Mouse (Mus musculus) right cerebral cortex, postnatal 4 days (tissue): Measurements from ENCODE around the gene Hist1h2ag.

Experiments
- DNase-seq: peaks from one replicate; pipeline ENCODE4 v3.0.0-alpha.2; 2022

Hist1h2ag gene

GRCm38 (mm10) chr13:22036149-22036956 is 6.4 kb downstream of the Hist1h2ag start:
- DNase-seq = no peak

DNA sequence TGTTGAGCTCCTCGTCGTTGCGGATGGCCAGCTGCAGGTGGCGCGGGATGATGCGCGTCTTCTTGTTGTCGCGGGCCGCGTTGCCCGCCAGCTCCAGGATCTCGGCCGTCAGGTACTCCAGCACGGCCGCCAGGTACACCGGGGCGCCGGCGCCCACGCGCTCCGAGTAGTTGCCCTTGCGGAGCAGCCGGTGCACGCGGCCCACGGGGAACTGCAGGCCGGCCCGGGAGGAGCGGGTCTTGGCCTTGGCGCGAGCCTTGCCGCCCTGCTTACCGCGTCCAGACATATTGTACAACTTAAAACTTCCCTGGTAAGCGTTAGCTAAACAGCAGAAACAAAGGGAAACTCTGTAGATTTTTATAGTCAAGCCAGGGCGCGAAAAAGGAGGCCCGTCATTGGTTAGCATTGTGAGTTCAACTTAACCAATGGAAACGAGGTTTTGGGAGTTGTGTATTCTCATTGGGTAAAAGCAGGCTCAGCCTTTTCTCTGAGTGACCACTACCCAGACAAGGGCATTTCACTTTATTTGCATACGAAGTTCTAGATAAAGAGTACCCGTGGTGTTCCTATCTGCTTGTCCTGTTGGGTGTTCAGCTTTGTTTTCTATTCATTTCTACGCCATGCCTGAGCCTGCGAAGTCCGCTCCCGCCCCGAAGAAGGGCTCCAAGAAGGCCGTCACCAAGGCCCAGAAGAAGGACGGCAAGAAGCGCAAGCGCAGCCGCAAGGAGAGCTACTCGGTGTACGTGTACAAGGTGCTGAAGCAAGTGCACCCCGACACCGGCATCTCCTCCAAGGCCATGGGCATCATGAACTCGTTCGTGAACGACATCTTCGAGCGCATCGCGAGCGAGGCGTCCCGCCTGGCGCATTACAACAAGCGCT is 7.2 kb downstream of the Hist1h2ag start, which contains the start of the genes Hist1h2ah and Hist1h2bk:
Gene Hist1h2ah (minus strand): TSS at position 302 of the 882 bp plus-strand sequence.
Gene Hist1h2bk (plus strand): TSS at position 604 of the 882 bp plus-strand sequence.
- DNase-seq = peak; percentile 71

- no peak for DNase-seq
These were observed 8.1 kb downstream of the Hist1h2ag start for GRCm38 (mm10) chr13:22034443-22035266.

DNA sequence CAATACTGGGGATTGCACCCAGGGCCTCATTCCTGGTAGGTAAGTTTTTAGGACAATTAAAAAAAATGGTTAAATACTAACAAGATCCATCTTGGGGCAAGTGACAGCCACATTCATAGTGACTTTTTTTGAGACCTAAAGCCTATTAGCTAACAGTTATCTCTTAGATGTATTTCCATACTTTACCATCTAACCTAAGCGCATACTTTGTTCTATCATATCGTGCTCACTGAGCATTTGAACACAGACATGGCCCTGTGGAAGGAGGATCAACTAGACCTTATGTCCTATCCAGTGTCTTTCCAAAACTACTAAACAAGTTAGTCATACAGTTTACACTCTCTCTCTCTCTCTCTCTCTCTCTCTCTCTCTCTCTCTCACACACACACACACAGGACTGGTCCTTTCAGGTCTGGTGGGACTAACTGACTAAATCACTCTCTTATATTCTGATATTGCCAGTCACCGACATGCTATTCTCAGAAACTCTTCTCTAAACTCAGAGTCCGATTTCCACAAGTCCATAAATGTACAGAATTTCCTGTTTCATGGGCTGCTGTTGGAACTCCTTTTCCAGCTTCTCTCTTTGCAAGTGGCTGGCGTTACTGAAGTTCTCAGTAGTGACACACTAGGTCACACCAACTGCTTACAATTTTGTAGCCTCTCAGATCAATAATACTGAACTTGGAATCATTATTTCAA is 8.9 kb downstream of the Hist1h2ag start:
- DNase-seq = no peak

GRCm38 (mm10) chr13:22030493-22030892 is 12.3 kb downstream of the Hist1h2ag start:
- DNase-seq = no peak

GRCm38 (mm10) chr13:22029928-22030327 is 12.8 kb downstream of the Hist1h2ag start:
- no peak for DNase-seq

DNA sequence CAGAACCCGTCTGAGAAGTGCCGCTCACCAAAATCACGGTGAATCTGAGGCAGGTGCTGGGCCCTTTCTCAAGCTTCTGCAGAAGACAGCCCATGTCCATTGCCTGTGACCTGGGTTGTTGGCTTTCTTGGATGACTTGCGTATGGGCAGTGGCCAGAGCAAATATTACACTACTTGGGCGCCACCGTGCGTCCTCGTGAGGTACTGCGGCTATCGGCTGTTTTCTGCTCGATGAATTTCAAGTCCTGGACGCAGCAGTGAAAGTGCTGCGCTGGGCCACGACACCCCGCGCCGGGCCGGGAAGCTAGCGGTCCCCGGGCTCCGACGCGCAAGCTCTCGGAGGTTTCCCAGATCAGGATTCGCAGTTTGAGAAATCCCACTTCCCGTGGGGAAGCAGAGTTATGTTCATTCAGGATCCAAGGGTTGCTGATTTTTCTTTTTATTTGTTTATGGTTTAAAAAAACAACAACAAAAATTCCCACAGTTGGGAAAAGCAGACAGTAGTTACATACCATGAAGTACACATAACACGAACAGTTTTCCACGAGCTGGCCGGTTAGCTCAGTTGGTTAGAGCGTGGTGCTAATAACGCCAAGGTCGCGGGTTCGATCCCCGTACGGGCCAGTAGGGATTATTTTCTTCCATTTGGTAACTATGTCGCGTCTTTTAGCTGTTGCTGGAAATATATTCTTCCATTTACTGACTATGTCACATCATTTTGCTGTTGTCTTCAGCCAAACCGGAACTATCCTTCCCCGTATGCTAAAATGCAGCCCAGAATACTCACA is 13.9 kb downstream of the Hist1h2ag start:
- DNase-seq = peak; percentile 91

DNA sequence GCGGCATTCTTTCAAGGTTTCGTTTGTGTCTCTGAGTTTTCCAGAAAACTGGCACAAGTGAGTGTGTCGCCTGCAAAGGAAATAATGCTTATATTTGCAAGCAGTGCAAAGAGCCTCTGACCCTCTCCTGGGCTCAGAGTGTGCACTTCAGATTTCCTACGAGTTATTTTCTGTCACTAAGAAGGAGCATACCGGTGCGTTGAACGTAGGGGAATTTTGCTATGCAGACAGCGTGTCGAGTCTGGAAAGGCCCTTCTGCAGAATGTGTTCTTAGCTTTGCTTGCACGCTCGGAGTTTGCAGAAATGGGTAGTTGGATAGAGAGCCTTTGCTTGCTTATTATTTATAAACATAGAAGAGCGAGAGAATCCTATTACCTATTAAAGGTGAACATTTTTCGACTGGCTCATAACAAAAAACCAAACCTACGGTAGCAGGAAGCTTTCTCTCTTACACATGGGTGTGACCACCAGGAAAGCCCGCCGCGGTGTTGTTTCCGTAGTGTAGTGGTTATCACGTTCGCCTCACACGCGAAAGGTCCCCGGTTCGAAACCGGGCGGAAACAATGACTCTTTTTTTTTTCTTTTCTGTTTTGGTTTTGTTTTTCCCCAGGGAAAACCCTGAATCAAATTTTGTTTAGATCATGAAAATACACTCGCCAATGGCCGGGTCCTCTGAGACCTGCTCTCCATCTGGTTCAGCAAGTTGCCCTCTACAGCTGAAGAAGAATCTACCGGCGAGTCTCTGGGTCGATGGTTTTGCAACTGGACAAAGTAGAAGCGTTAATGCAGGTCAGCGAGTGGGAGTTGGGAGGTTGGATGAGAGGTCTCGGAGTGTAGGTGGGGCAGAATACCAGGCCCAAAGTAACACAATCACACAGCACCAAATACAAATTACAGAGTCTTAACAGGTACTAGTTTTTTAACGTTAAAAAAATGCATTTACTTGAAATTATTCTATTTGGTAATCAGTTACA is 16.4 kb downstream of the Hist1h2ag start:
- peak; percentile 92 for DNase-seq

DNA sequence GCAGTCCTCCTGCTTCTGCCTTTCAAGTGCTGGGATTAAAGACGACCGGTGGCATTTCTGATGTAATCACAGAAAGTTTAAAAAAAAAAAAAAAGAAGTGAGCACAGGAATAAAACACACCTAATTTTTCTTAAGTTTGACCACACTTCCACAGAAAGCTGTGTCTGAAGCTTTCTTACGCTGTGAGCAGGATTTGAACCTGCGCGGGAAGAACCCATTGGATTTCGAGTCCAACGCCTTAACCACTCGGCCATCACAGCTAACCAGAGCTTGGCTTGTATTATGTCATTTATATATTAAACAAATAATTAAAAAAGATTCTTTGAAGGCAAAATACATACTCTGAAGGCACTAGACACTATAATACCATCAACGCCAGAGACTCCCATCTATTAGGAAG is 20.5 kb downstream of the Hist1h2ag start:
- DNase-seq = peak; percentile 66

DNA sequence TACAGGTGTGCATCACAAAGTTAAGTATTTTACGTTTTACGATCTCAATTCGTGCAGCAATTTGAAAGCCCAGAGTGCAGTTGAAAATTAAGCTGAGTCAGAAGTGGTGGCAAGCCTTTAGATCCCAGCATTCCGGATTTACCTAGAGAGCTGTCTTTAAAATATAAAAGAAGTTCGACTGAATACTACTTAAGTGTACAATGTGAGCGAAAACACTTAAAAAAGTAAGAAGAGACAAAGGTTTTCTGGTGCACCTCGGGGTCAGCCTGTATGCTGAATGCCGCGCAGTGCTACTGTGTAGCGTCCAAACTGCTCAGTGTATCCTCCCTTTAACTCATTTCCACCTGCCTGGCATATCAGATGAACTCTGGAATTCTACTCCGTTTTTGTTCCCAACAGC is 21.2 kb downstream of the Hist1h2ag start:
- no peak for DNase-seq

DNA sequence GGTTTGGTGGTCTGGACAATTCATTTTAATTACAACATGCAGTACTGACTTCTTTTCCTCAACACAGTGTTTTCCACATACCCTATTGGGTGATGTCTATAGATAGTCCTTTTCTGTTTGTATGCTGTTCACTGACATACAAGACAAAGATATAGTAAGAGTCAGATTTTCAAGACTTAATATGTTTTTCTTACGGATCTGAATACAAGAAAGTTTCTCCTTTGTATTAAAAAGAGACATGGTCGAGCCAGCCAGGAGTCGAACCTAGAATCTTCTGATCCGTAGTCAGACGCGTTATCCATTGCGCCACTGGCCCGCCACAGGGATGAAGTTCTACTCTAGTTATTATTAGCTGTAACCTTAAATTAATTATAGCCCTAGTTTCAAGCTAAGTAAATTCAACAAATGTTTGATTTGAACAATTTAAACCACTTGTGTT is 21.8 kb downstream of the Hist1h2ag start:
- DNase-seq = no peak

DNA sequence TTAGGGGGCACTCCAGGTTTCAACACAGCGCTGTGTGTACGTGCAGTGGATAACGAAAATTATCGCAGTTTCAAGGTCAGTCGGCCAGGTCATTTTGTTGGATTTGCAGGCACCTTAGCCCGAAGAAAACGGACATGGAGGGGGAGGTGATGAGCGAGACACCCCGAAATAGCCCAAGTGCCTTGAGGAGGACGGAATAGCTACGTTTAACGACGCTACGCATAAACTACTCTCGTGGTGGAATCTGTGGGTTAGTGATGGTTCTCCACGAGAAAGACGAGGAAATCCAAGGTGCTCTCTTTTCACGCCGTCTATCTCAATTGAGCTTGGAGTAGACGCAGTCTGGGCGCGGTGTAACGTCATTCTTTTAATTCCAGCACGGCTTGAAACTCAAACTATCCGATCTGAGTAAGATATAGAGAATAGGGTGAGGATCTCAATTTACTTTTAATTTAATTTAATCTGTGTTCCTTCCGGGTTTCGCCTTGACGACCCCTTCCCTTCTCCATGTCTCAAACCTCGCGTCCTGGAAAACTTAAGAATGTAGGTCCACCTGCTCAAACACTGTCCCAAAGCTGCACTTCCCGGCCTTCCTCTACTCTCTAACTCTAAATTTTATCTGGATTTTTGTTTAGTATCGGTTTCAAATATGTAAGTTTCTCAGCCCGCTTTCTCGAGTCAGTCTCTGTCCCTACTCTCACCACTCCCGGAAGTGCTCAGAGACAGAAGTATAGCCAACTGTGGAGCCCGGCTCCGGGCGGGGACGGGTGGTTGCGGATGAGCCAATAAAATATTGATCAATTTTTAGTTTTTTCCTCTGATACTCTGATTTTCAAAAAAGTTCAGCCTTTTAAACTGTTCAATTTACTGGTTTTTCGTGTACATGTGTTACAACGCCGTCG is 22.6 kb downstream of the Hist1h2ag start:
- no peak for DNase-seq

DNA sequence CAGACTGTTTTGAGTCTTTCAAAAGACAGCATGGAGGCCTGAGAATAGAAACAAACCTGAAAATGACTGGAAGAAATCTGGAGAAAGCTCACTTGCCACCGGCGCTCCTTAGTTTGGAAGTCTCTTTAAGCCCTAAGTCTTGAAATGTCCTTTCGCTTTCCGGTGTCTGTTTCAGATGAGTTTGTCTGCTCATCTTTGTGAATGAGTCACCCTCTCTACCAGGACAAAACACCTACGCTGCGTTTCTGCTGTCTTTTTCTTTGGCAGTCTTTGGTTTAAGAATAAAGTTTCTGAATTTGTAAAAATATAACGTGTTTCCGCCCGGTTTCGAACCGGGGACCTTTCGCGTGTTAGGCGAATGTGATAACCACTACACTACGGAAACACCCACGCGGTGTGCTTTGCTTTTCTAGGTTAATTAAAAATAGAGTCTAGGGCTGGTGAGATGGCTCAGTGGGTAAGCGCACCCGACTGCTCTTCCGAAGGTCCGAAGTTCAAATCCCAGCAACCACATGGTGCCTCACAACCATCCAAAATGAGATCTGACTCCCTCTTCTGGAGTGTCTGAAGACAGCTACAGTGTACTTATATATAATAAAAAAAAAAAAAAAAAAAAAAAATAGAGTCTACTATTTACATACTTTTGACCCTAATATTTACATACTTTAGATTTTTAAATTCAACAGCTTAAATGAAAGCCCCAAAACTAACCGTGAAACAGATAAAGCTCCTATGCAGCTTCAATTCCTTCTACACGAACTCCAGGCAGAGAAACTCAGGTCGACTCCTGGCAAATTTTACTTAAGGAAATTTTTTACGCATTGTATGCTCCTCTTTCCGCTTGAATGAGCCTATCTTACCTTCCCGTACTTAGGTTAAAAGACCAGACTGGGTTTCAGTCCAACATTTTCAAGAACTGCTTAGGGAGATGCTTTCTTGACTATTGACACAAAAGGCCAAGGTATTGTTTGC is 27.0 kb downstream of the Hist1h2ag start:
- peak; percentile 62 for DNase-seq

DNA sequence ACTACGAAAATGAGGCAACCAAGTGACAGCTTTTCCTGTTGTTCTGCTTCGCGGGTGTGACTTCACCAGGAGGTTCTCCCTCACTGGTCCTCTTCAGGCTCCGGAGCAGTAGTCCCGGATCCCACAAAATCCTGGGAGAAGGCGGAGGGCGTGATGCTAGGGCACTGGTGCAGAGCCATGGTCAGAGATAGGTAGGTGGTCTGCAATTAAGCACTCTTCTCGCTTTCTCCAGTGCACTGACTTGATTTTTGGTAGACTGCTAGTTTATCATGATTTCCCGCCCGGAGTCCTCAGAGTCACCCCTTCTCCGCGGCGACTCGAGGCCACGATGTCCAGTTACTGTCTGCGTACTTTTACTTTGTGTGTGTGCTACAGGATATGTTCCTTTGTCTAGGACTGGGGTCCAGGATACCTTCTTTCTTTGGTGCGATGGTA is 28.3 kb downstream of the Hist1h2ag start:
- no peak for DNase-seq

GRCm38 (mm10) chr13:22013716-22014115 is 29.0 kb downstream of the Hist1h2ag start:
- no peak for DNase-seq

DNA sequence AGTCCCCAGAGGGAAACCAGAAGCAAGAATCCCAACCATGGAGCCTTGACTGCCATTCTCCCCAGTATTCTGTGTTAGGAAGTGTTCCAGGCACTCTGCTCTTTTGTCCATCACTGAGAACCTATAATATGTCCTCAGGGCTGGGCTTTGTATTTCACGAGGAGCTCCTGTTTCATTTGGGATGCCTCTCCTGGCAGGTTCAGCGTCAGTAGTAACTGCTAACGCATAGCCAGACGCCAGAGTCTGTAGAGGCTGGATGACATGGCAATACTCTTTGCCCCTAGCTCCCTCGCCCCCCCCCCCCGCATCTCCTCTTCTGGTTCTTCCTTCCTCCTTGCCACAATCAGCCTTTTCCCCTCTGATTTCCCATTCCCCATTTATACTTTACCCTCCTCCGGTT is 33.1 kb downstream of the Hist1h2ag start, which contains the start of gene Prss16:
Gene Prss16 (minus strand): TSS at position 101 of the 400 bp plus-strand sequence.
- no peak for DNase-seq

DNA sequence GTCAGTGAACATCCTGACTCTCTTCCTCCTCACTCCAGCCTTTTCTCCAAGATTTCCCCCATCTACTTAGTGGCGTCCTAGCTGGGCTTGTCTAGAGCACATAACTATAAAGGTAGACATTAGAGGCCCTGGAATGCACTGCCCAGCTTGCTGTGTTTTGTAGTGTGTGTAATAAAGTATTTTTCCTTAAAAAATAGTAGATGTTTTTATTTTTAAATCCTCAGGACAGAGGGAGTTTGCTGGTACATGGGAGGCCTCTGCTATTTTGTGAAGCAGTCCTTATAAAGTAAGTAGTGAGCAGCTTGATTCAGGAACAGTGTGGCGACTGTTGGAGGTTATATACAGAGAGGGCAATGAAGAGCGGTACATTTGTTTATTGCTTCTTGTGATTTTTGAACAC is 34.0 kb downstream of the Hist1h2ag start:
- no peak for DNase-seq
